Mouse (Mus musculus) bone marrow, adult 2 months (tissue): ENCODE results near the gene Coro1a.

ENCODE experiments used
- CTCF ChIP-seq: fragments of 200-500 bp; IDR thresholded peaks from 2 replicates; pipeline ENCODE4 v1.5.1; 2011; ENCODE audit warnings: low read length, control low read depth; ENCODE audit not compliant: control insufficient read depth, insufficient read depth
- POLR2A ChIP-seq: fragments of 200-500 bp; IDR thresholded peaks from 2 replicates; pipeline ENCODE4 v1.6.1; 2011; ENCODE audit warnings: low read depth, mild to moderate bottlenecking, control low read depth, low read length, borderline replicate concordance; ENCODE audit not compliant: control insufficient read depth

DNA sequence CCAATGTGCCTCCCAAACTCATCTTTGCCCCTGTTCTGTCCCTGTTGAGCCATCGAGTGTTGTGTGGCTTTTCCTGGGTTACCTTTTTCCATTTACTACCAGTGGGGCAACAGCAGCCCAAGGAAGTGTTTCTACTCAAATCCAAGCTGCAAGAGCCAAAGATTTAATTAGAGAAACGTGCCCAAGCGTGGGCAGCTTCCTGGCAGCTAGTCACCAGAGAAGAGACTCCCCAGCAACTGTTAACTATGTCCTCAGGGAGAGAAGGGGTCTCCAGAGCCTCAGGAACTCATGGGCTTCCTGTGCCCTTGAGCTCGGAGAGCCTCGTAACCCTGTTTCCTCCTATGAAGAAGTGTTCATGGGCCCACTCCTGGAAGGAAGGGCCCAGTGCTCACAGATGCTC lies 33.4 kb upstream of the Coro1a start:
- TF ChIP-seq POLR2A, result no peak
- no peak for TF ChIP-seq CTCF
